Mouse (Mus musculus) testis, adult 2 months (tissue): ENCODE measurements at regions not wholly inside any gene's neighbourhood (a gene's known extent, or its start where the extent isn't known, plus 50 kb on each side); places are given as distances from the start of the nearest gene placed in this dataset.

Experiments used
- CTCF ChIP-seq: fragments of 200-500 bp; IDR thresholded peaks from 2 replicates; pipeline ENCODE4 v1.5.1; 2012; ENCODE audit warnings: low read depth, mild to moderate bottlenecking, inconsistent platforms, low read length, moderate library complexity; ENCODE audit not compliant: control insufficient read depth, insufficient read depth, insufficient replicate concordance
- POLR2A ChIP-seq: fragments of 200-500 bp; IDR thresholded peaks from 2 replicates; pipeline ENCODE4 v1.6.1; 2012; ENCODE audit warnings: low read depth, mild to moderate bottlenecking, inconsistent platforms, low read length, moderate library complexity; ENCODE audit not compliant: control insufficient read depth

GRCm38 (mm10) chr17:72781786-72782185 is 54.5 kb upstream of the Ypel5 start:
- peak; percentile 41; the same call in 1 of the 2 replicates for TF ChIP-seq CTCF
- no peak for TF ChIP-seq POLR2A
